Mouse (Mus musculus): Measurements from ENCODE around the gene Dhdds. TPM values are rescaled to one million over a fixed set of nuclear protein-coding genes. Genes with fewer than 3 reads are reported as not detected.

Dhdds gene
- polyA plus RNA-seq (2012), result 24.5 and 27.5 TPM in 2 replicates

DNA sequence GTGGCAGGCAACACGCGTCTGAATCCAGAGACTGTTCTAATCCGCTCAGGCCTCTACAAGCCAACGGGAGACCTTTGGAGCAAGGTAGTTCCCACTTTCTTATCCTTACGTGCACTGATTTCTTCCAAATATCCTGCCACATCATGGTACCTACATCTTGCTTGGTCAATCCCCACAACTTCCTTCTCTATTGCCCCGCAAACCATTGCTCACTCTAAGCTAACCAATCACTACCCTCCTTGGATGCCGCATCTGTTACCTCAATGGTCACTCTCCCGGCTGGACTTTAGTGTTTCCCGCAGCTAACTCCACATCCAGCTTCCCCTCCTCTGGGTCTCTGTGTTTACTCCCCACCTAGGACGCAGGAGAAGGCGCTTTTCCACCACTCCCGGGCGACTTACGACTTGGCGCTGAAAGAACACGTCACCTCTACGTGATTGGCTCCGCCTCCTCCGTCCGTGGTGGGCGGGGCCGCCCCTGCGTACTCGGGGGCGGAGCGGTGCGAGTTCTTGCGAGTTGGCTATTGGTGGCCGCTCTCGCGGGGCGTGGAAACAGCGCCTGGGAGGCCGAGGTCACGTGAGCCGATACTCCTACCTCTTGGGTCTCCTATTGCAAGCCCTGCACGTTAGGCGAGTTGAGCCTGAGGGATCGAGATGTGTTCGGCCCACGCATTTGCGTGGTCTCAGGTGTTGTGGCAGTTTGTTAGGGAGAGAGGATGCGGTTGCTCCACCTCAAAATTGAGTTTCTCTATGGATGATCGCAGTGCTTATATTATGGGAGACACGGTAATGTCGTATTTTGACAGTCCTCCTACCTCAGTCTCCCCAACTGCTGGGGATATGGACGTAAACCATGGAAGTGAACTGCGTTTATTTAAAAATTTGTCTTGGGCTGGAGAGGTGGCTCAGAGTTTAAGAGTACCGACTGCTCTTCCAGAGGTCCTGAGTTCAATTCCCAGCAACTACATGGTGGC, at the start of gene Dhdds:
TSS of gene Dhdds (minus strand) at position 453 of the 973 bp plus-strand sequence.

DNA sequence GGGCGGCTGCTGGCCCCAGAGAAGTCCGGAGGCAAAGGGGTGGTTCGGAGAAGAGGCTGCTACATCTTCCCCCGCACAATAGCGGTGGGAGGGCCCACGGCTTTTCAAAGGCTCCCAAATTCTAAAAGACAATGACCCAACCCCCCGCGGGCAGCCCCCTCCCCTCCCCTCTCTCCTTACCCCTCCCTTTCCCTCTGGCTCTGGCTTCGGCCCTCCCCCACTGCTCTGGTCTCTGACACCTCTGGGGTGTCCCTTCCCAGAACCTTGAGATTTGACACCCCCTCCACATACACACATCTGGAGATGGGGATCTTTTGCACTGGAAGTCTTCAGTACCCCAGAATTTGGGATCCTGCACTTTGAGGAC, 18.0 kb upstream of the Dhdds start, which contains the start of gene Lin28a:
TSS of gene Lin28a (minus strand) at position 63 of the 367 bp plus-strand sequence.

DNA sequence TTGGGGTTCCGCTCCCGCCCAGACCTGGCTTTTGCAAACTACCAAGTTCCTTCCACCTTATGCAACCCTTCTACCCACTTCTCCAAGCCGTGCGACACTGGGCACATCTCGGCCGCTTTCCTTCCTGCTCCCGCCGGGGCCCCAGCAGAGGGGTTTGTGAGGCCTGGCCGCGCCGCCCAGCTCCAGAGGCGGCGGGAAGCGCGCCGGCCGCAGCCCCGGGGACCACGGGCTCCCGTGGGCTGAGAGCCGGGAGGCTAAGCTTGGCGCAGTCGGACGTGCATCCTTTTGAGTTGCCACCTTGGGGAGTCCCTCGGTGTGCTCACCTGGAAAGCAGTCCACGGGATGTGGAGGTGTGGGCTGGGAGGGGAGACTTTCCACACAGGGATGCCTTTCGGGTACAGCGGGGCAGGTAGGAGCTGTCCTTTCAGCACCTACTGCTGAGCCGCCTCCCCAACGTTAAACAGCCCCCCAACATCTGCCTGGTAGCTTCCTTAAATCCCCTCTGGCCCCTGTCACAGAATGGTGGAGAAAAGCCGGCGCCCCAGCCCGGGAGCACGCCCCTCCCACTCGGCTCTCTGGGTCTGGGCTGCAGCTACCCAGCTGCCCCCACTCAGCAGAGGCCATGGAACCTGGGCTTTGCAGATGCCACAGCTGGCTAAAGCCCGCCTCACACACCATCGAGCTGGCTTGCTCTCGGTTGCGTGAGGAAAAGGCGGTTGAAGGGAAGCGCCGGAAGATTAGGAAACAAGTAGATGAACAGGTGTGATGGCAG, 32.4 kb downstream of the Dhdds start, which contains the start of gene Hmgn2:
TSS of gene Hmgn2 (minus strand) at position 501 of the 772 bp plus-strand sequence.

Other genes with a start within 250 kb of the Dhdds start
- gene Arid1a, start 244.1 kb downstream of the Dhdds start, polyA plus RNA-seq (2012), result 102 and 143 TPM in 2 replicates
- 149 and 205 TPM in 2 replicates for gene Rps6ka1, start 113.1 kb downstream of the Dhdds start, polyA plus RNA-seq (2012)
- 2,484 and 2,821 TPM in 2 replicates for gene Hmgn2, start 32.3 kb downstream of the Dhdds start, polyA plus RNA-seq (2012)
- gene Lin28a, start 17.9 kb upstream of the Dhdds start, polyA plus RNA-seq (2012), result 0.30 and 0.51 TPM in 2 replicates
- gene Zfp683, start 52.9 kb upstream of the Dhdds start, polyA plus RNA-seq (2012), result 0.15 TPM in 1 of 2 replicates, not detected in the other
- gene Crybg2, start 59.9 kb upstream of the Dhdds start, polyA plus RNA-seq (2012), result 1.4 and 2.4 TPM in 2 replicates
- 131 and 232 TPM in 2 replicates for gene Cd52, start 94.2 kb upstream of the Dhdds start, polyA plus RNA-seq (2012)
- gene Ubxn11, start 101.7 kb upstream of the Dhdds start, polyA plus RNA-seq (2012), result 33.5 and 39.3 TPM in 2 replicates
- gene Sh3bgrl3, start 127.9 kb upstream of the Dhdds start, polyA plus RNA-seq (2012), result 886 and 1,036 TPM in 2 replicates
- gene Cep85, start 186.2 kb upstream of the Dhdds start, polyA plus RNA-seq (2012), result 41.4 and 47.6 TPM in 2 replicates
- gene Gm7534, start 202.1 kb upstream of the Dhdds start, polyA plus RNA-seq (2012), result not detected in 2 replicates
- not detected in 2 replicates for gene Catsper4, start 226.5 kb upstream of the Dhdds start, polyA plus RNA-seq (2012)
- gene Cnksr1, start 237.5 kb upstream of the Dhdds start, polyA plus RNA-seq (2012), result 0.23 and 0.50 TPM in 2 replicates
- 0.10 and 0.25 TPM in 2 replicates for gene E130218I03Rik, start 242.7 kb upstream of the Dhdds start, polyA plus RNA-seq (2012)
- 60.4 and 65.0 TPM in 2 replicates for gene Zfp593, start 244.7 kb upstream of the Dhdds start, polyA plus RNA-seq (2012)
- not detected in 2 replicates for gene Gm30191, start 246.0 kb upstream of the Dhdds start, polyA plus RNA-seq (2012)

Measured in megakaryocyte-erythroid progenitor cell, adult 5 weeks (primary cell).